Comparison of ENCODE assay signal across 26 mouse cellular contexts in the genomic region with DNA sequence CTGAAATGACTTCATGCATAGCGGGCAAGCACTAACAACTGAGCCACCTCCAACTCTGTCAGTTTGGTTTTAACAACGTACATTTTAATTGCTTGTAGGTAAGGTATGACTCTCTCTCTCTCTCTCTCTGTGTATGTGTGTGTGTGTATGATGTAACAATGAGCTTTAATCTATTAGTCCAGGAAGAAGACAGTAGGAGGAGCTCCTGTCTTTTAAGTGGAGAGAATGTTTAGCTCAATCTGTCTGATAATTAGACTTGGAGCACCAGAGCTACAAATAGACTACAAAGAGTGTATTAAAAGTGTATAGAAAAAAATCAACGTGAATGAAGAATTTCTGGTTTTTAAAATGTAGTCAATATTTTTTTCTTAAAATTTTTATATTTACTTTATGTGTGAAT. TPM values are rescaled to one million over a fixed set of nuclear protein-coding genes. Genes with fewer than 3 reads are reported as not detected.
DNase-seq lines count a peak whose midpoint lies in the region; ATAC-seq and TF ChIP-seq lines count a peak whose summit lies in the region.
"Had no signal": no experiment of that assay in that cellular context is flagged by ENCODE, and none has a peak within 500 bp of the region (broad histone marks: within the 10 kb centered on the region; RNA-seq: fewer than 3 reads in every experiment).

No protein-coding gene starts in this region.

- TF ChIP-seq RAD21 in CH12.LX (IDR thresholded peaks at IDR 0.05; ENCODE audit: low read depth, low read length) = peak; percentile 2

- TF ChIP-seq EP300 in liver, postnatal 0 days (IDR thresholded peaks at IDR 0.05; ENCODE audit: low read depth) = no peak
- TF ChIP-seq EP300 in CH12.LX (IDR thresholded peaks at IDR 0.05; ENCODE audit: low read length) = no peak

- H3K4me3 ChIP-seq in intestine, postnatal 0 days (ENCODE audit: low read depth, low read length) = no peak overlapping the region
- no peak overlapping the region for H3K4me3 ChIP-seq in intestine, embryonic 15.5 days (replicated peaks)
- H3K4me3 ChIP-seq in liver, postnatal 0 days (ENCODE audit: low read depth, low read length) = no peak overlapping the region
- H3K4me3 ChIP-seq in CH12.LX (replicated peaks in 1 of 3; ENCODE audit: low read depth in 2 of 3, low read length in 2 of 3, poor library complexity in 1 of 3) = no peak overlapping the region
- H3K4me3 ChIP-seq: forebrain, embryonic 10.5 days; forebrain, embryonic 13.5 days; gastrocnemius, adult 2 months; heart, embryonic 12.5 days; heart, embryonic 15.5 days; hindbrain, embryonic 10.5 days; hindbrain, embryonic 13.5 days had no signal

- no peak for ATAC-seq in intestine, postnatal 0 days
- no peak for ATAC-seq in intestine, embryonic 15.5 days
- no peak for ATAC-seq in liver, postnatal 0 days
- ATAC-seq: forebrain, embryonic 13.5 days; forebrain, embryonic 16.5 days; hindbrain, embryonic 16.5 days had no signal

- 81% methylated on average over 3 of the region's 3 CpGs for WGBS in intestine, postnatal 0 days
- WGBS in intestine, embryonic 15.5 days = 73% methylated on average over 3 of the region's 3 CpGs
- WGBS in liver, postnatal 0 days (ENCODE audit: insufficient replicate concordance) = 72% methylated on average over 3 of the region's 3 CpGs

- DNase-seq in liver, postnatal 0 days = no peak
- DNase-seq in liver = no peak
- peak; percentile 52 for DNase-seq in 416B (ENCODE audit: low read depth)
- no peak for DNase-seq in CH12.LX (ENCODE audit: extremely low read depth)
- no peak for DNase-seq in cerebellum, adult 9-10 months
- no peak for DNase-seq in embryo, embryonic 10 days (ENCODE audit: low spot score)
- DNase-seq: adrenal gland, adult 2 months; adrenal gland, postnatal 14 days; cerebellum, adult 11 months; cerebellum, adult 2 months; cerebellum, postnatal 10 days; cerebellum, postnatal 36 days; gastrocnemius, adult 2 months; gastrocnemius, postnatal 14 days; heart, postnatal 14 days had no signal

- in situ Hi-C loops in CH12.LX (cut with MboI; ENCODE audit: low pct_ligation_motif_present, low pct_unique_long_range_greater_than_20kb, low sequenced_read_pairs) = no loop called here

- no peaks in the 10 kb centered on the region for H3K36me3 ChIP-seq in intestine, postnatal 0 days (ENCODE audit: control insufficient read depth, insufficient read depth)
- no peaks in the 10 kb centered on the region for H3K36me3 ChIP-seq in intestine, embryonic 15.5 days
- no peaks in the 10 kb centered on the region for H3K36me3 ChIP-seq in liver, postnatal 0 days (replicated peaks; ENCODE audit: insufficient read depth, low read length)
- no peaks in the 10 kb centered on the region for H3K36me3 ChIP-seq in CH12.LX (replicated peaks in 1 of 2; ENCODE audit: control insufficient read depth in 1 of 2, insufficient read depth in 1 of 2, low read length in 1 of 2)
- H3K36me3 ChIP-seq: forebrain, embryonic 10.5 days; G1E; heart, embryonic 12.5 days; heart, embryonic 15.5 days; hindbrain, embryonic 10.5 days; hindbrain, embryonic 13.5 days had no signal

- dilution Hi-C loops in CH12.LX (cut with MboI; ENCODE audit: extremely low pct_ligation_motif_present, extremely low pct_unique_long_range_greater_than_20kb, low sequenced_read_pairs) = no loop called here

- TF ChIP-seq POLR2A in CH12.LX (IDR thresholded peaks at IDR 0.05; ENCODE audit: low read depth, low read length) = no peak

- TF ChIP-seq CTCF in intestine, postnatal 0 days (IDR thresholded peaks at IDR 0.05; ENCODE audit: low read depth) = 0 out of 2 replicates have a peak, but pooled peaks have one; percentile 24
- TF ChIP-seq CTCF in liver, postnatal 0 days (IDR thresholded peaks at IDR 0.05; ENCODE audit: low read depth) = 0 out of 2 replicates have a peak, but pooled peaks have one; percentile 10
- TF ChIP-seq CTCF in CH12.LX (conservative IDR thresholded peaks at IDR 0.05 in 1 of 2, IDR thresholded peaks at IDR 0.05 in 1 of 2; ENCODE audit: low read depth in 2 of 2, low read length in 2 of 2) = 0 out of 4 replicates have a peak, but pooled peaks of 1 of the 2 experiments have one; percentile 6

- H3K4me2 ChIP-seq in intestine, postnatal 0 days (replicated peaks; ENCODE audit: low read depth) = no peak overlapping the region
- no peak overlapping the region for H3K4me2 ChIP-seq in intestine, embryonic 15.5 days (replicated peaks)
- H3K4me2 ChIP-seq in liver, postnatal 0 days (ENCODE audit: low read depth, low read length) = no peak overlapping the region
- no peak overlapping the region for H3K4me2 ChIP-seq in CH12.LX (ENCODE audit: insufficient read depth, low read depth, poor library complexity, severe bottlenecking)
- H3K4me2 ChIP-seq: forebrain, embryonic 13.5 days; heart, embryonic 12.5 days; heart, embryonic 15.5 days; hindbrain, embryonic 13.5 days had no signal

- H3K27me3 ChIP-seq in intestine, postnatal 0 days (replicated peaks; ENCODE audit: control insufficient read depth, insufficient read depth, low read length) = no peaks in the 10 kb centered on the region
- no peaks in the 10 kb centered on the region for H3K27me3 ChIP-seq in intestine, embryonic 15.5 days (replicated peaks)
- no peaks in the 10 kb centered on the region for H3K27me3 ChIP-seq in liver, postnatal 0 days (ENCODE audit: insufficient read depth, low read length)
- no peaks in the 10 kb centered on the region for H3K27me3 ChIP-seq in CH12.LX (replicated peaks)
- H3K27me3 ChIP-seq: forebrain, embryonic 13.5 days; heart, embryonic 12.5 days; heart, embryonic 15.5 days; hindbrain, embryonic 13.5 days had no signal

- H3K4me1 ChIP-seq in intestine, postnatal 0 days (replicated peaks; ENCODE audit: control insufficient read depth, insufficient read depth, low read length) = no peaks in the 10 kb centered on the region
- no peaks in the 10 kb centered on the region for H3K4me1 ChIP-seq in intestine, embryonic 15.5 days (replicated peaks)
- H3K4me1 ChIP-seq in liver, postnatal 0 days (ENCODE audit: insufficient read depth) = peaks cover 8% of the 10 kb centered on the region
- peaks cover 4 to 6% of the 10 kb centered on the region in 2 experiments for H3K4me1 ChIP-seq in CH12.LX (ENCODE audit: control insufficient read depth in 1 of 2, insufficient read depth in 2 of 2)
- H3K4me1 ChIP-seq: forebrain, embryonic 13.5 days; hindbrain, embryonic 10.5 days; hindbrain, embryonic 13.5 days had no signal

- no peak overlapping the region for H3K27ac ChIP-seq in intestine, postnatal 0 days (ENCODE audit: low read depth, low read length)
- H3K27ac ChIP-seq in intestine, embryonic 15.5 days = no peak overlapping the region
- H3K27ac ChIP-seq in liver, postnatal 0 days (ENCODE audit: low read depth) = no peak overlapping the region
- H3K27ac ChIP-seq in CH12.LX (ENCODE audit: insufficient read depth, low read depth) = no peak overlapping the region
- H3K27ac ChIP-seq: forebrain, embryonic 10.5 days; forebrain, embryonic 13.5 days; gastrocnemius, adult 2 months; heart, embryonic 15.5 days; hindbrain, embryonic 10.5 days; hindbrain, embryonic 13.5 days had no signal

- H3K9me3 ChIP-seq in intestine, postnatal 0 days (ENCODE audit: control insufficient read depth) = no peaks in the 10 kb centered on the region
- H3K9me3 ChIP-seq in intestine, embryonic 15.5 days = no peaks in the 10 kb centered on the region
- no peaks in the 10 kb centered on the region for H3K9me3 ChIP-seq in liver, postnatal 0 days (ENCODE audit: low read length)
- H3K9me3 ChIP-seq in CH12.LX (replicated peaks; ENCODE audit: low read length) = no peaks in the 10 kb centered on the region
- H3K9me3 ChIP-seq: forebrain, embryonic 10.5 days; forebrain, embryonic 13.5 days; G1E; heart, embryonic 12.5 days; heart, embryonic 15.5 days; hindbrain, embryonic 10.5 days; hindbrain, embryonic 13.5 days had no signal

- H3K9ac ChIP-seq in intestine, postnatal 0 days (ENCODE audit: low read depth, low read length) = no peak overlapping the region
- no peak overlapping the region for H3K9ac ChIP-seq in intestine, embryonic 15.5 days
- H3K9ac ChIP-seq in liver, postnatal 0 days (replicated peaks) = no peak overlapping the region
- H3K9ac ChIP-seq in CH12.LX (ENCODE audit: insufficient read depth, low read depth) = no peak overlapping the region
- H3K9ac ChIP-seq: forebrain, embryonic 13.5 days; heart, embryonic 12.5 days; heart, embryonic 15.5 days; hindbrain, embryonic 13.5 days had no signal

- H3K79me2 ChIP-seq in CH12.LX (replicated peaks; ENCODE audit: control insufficient read depth, extremely low read depth, insufficient read depth, poor library complexity, severe bottlenecking) = no peaks in the 10 kb centered on the region

TF ChIP-seq in CH12.LX, 34 proteins besides CTCF, POLR2A, EP300 and RAD21 (continues in another document):
- TF ChIP-seq ELF1 (IDR thresholded peaks at IDR 0.05; ENCODE audit: low read depth, low read length) (no peak), JUN (IDR thresholded peaks at IDR 0.05; ENCODE audit: insufficient read depth, low read depth, low read length) (no peak), NRF1 (IDR thresholded peaks at IDR 0.05; ENCODE audit: low read depth, low read length) (no peak), GABPA (IDR thresholded peaks at IDR 0.05; ENCODE audit: insufficient replicate concordance, low read depth, low read length) (no peak), ZMIZ1 (IDR thresholded peaks at IDR 0.05; ENCODE audit: low read depth, low read length) (no peak), CHD1 (IDR thresholded peaks at IDR 0.05; ENCODE audit: low read depth, low read length) (no peak), MAZ (IDR thresholded peaks at IDR 0.05; ENCODE audit: low read depth, low read length) (no peak), ZKSCAN1 (IDR thresholded peaks at IDR 0.05; ENCODE audit: borderline replicate concordance, low read depth, low read length) (no peak), E2F4 (IDR thresholded peaks at IDR 0.05; ENCODE audit: insufficient replicate concordance, low read depth, low read length) (no peak), POLR2AphosphoS2 (IDR thresholded peaks at IDR 0.05; ENCODE audit: low read depth, low read length) (no peak), BHLHE40 (IDR thresholded peaks at IDR 0.05; ENCODE audit: low read depth, low read length) (no peak)

RNA-seq across cellular contexts. Expression of a gene that starts 6.0 kb away (rescaled TPM):
- polyA plus RNA-seq in intestine, postnatal 0 days (2015; fragmentation: Nextera tagmentation; extraction: Ambion mirVana) = 396 and 417 TPM in 2 replicates
- 490 and 556 TPM in 2 replicates for polyA plus RNA-seq in intestine, embryonic 15.5 days (2015; fragmentation: Nextera tagmentation; extraction: Ambion mirVana)
- 195 and 199 TPM in 2 replicates for polyA plus RNA-seq in liver, postnatal 0 days (2015; fragmentation: Nextera tagmentation; extraction: Ambion mirVana)
- total RNA-seq in CH12.LX (2012; rRNA removed) (163 and 171 TPM in 2 replicates), CH12.LX (2014; rRNA removed) (246 and 279 TPM in 2 replicates)
- polyA plus RNA-seq in CH12.LX (2012; ENCODE audit: insufficient read length, low read depth) = 280 and 285 TPM in 2 replicates

RNA-seq across cellular contexts. Expression of a gene that starts 6.2 kb away (rescaled TPM):
- polyA plus RNA-seq in intestine, postnatal 0 days (2015; fragmentation: Nextera tagmentation; extraction: Ambion mirVana) = 8.9 and 12.4 TPM in 2 replicates
- polyA plus RNA-seq in intestine, embryonic 15.5 days (2015; fragmentation: Nextera tagmentation; extraction: Ambion mirVana) = 11.1 and 12.6 TPM in 2 replicates
- polyA plus RNA-seq in liver, postnatal 0 days (2015; fragmentation: Nextera tagmentation; extraction: Ambion mirVana) = 2.1 and 4.4 TPM in 2 replicates
- total RNA-seq in CH12.LX (2012; rRNA removed) (0.42 and 0.55 TPM in 2 replicates), CH12.LX (2014; rRNA removed) (0.26 TPM in 2 replicates)
- 0.86 and 0.93 TPM in 2 replicates for polyA plus RNA-seq in CH12.LX (2012; ENCODE audit: insufficient read length, low read depth)
